Mouse (Mus musculus) limb, embryonic 13.5 days (tissue): ENCODE data around the gene Ssna1. TPM values are rescaled to one million over a fixed set of nuclear protein-coding genes. Genes with fewer than 3 reads are reported as not detected.

Source experiments
- ATAC-seq: fragments of 200-750 bp; cut with Nextera tagmentation; 2 replicates; pipeline ENCODE4 v1.8.0; 2017; ENCODE audit warnings: low read depth, moderate number of reproducible peaks, moderate TSS enrichment; ENCODE audit not compliant: low FRiP score
- H3K27ac ChIP-seq: fragments of 300-500 bp; sonication (generic); 2 replicates; pipeline ENCODE4 v1.5.1; 2015; ENCODE audit warnings: inconsistent platforms, mild to moderate bottlenecking, moderate library complexity
- H3K27me3 ChIP-seq: fragments of 300-500 bp; sonication (generic); 2 replicates; pipeline ENCODE4 v1.6.1; 2015; ENCODE audit warnings: mild to moderate bottlenecking, inconsistent platforms
- H3K36me3 ChIP-seq: fragments of 300-500 bp; sonication (generic); 2 replicates; pipeline ENCODE4 v1.6.1; 2015; ENCODE audit warnings: inconsistent platforms, mild to moderate bottlenecking, moderate library complexity
- H3K4me1 ChIP-seq: fragments of 300-500 bp; sonication (generic); 2 replicates; pipeline ENCODE4 v1.6.1; 2015; ENCODE audit warnings: inconsistent platforms
- H3K4me2 ChIP-seq: fragments of 300-500 bp; sonication (generic); replicated peaks from 2 replicates; pipeline ENCODE4 v1.6.1; 2015; ENCODE audit warnings: inconsistent platforms, mild to moderate bottlenecking, moderate library complexity
- H3K4me3 ChIP-seq: fragments of 300-500 bp; sonication (generic); 2 replicates; pipeline ENCODE4 v1.5.1; 2015; ENCODE audit warnings: moderate library complexity, mild to moderate bottlenecking, inconsistent platforms
- H3K9ac ChIP-seq: fragments of 300-500 bp; sonication (generic); 2 replicates; pipeline ENCODE4 v1.6.1; 2015; ENCODE audit warnings: mild to moderate bottlenecking, inconsistent platforms
- H3K9me3 ChIP-seq: fragments of 300-500 bp; sonication (generic); 2 replicates; pipeline ENCODE4 v1.6.1; 2016; ENCODE audit warnings: inconsistent platforms
- WGBS: fragments of 180-500 bp; shearing (Covaris S2); methylation state at CpG from one replicate; pipeline ENCODE4 v1.1.7; 2015; 5-methylcytosine and 5-hydroxymethylcytosine counted together
- polyA plus RNA-seq: library from polyadenylated mRNA; unstranded; fragments of >200 nt; fragmentation: Nextera tagmentation; extraction: Ambion mirVana; gene quantifications from 2 replicates; pipeline ENCODE4 v1.2.1, GENCODE M21; 2015

The Ssna1 gene
- polyA plus RNA-seq, 1 experiment from 2014 or later = 234 TPM

- Histone ChIP-seq H3K4me3 (no peak within 1 kb of the TSS), H3K36me3 (peaks cover 35% of the 10 kb centered on the region), H3K9me3 (no peaks in the 10 kb centered on the region), H3K9ac (no peak within 1 kb of the TSS), H3K27ac (no peak within 1 kb of the TSS), H3K4me2 (no peak within 1 kb of the TSS), H3K27me3 (peaks cover 73% of the 10 kb centered on the region), H3K4me1 (peaks cover 24% of the 10 kb centered on the region)
- WGBS = 88% methylated on average over 6 of the region's 6 CpGs
- no peak for ATAC-seq
Measured at GRCm38 (mm10) chr2:25287927-25288649, 15.8 kb upstream of the Ssna1 start, which contains the start of gene Tmem210. Gene Tmem210, plus strand, starts transcription at chr2:25288145.

GRCm38 (mm10) chr2:25286837-25287636, 14.8 kb upstream of the Ssna1 start:
- no peak overlapping the region for H3K4me2 ChIP-seq
- 51% methylated on average over 7 of the region's 7 CpGs for whole genome bisulfite sequencing
- H3K4me1 ChIP-seq = peaks cover 18% of the 10 kb centered on the region
- H3K27ac ChIP-seq = no peak overlapping the region
- H3K9me3 ChIP-seq = no peaks in the 10 kb centered on the region
- no peak overlapping the region for H3K9ac ChIP-seq
- H3K4me3 ChIP-seq = no peak overlapping the region
- peaks cover 45% of the 10 kb centered on the region for H3K36me3 ChIP-seq
- H3K27me3 ChIP-seq = peaks cover 62% of the 10 kb centered on the region
- no peak for ATAC-seq

- Histone ChIP-seq H3K27me3 (peaks cover 55% of the 10 kb centered on the region), H3K4me1 (peaks cover 16% of the 10 kb centered on the region; the same call in 1 of the 2 replicates), H3K27ac (no peak overlapping the region), H3K9me3 (no peaks in the 10 kb centered on the region), H3K36me3 (peaks cover 50% of the 10 kb centered on the region), H3K4me3 (no peak overlapping the region), H3K4me2 (no peak overlapping the region), H3K9ac (no peak overlapping the region)
- WGBS = 72% methylated on average over 1 of the region's 1 CpGs
- no peak for ATAC-seq
Measured at GRCm38 (mm10) chr2:25286314-25286713, 14.1 kb upstream of the Ssna1 start.

GRCm38 (mm10) chr2:25285551-25285950, 13.3 kb upstream of the Ssna1 start:
- no peak overlapping the region for H3K27ac ChIP-seq
- peaks cover 58% of the 10 kb centered on the region for H3K36me3 ChIP-seq
- no peak for ATAC-seq
- H3K27me3 ChIP-seq = peaks cover 47% of the 10 kb centered on the region
- WGBS = 89% methylated on average over 2 of the region's 2 CpGs
- H3K9ac ChIP-seq = no peak overlapping the region
- no peak overlapping the region for H3K4me3 ChIP-seq
- peaks cover 10% of the 10 kb centered on the region; the same call in 1 of the 2 replicates for H3K4me1 ChIP-seq
- no peaks in the 10 kb centered on the region for H3K9me3 ChIP-seq
- no peak overlapping the region for H3K4me2 ChIP-seq

GRCm38 (mm10) chr2:25278928-25279882, 7.0 kb upstream of the Ssna1 start:
- ATAC-seq = 0 out of 2 replicates have a peak, but pooled peaks have one; percentile 28
- no peak overlapping the region for H3K9ac ChIP-seq
- no peak overlapping the region for H3K4me2 ChIP-seq
- H3K9me3 ChIP-seq = no peaks in the 10 kb centered on the region
- H3K36me3 ChIP-seq = peaks cover 98% of the 10 kb centered on the region
- WGBS = 65% methylated on average over 13 of the region's 13 CpGs
- peaks cover 2% of the 10 kb centered on the region; the same call in 1 of the 2 replicates for H3K4me1 ChIP-seq
- no peak overlapping the region for H3K4me3 ChIP-seq
- no peak overlapping the region for H3K27ac ChIP-seq
- H3K27me3 ChIP-seq = no peaks in the 10 kb centered on the region

GRCm38 (mm10) chr2:25273010-25273409, 772 bp upstream of the Ssna1 start:
- Histone ChIP-seq H3K4me1 (peaks cover 28% of the 10 kb centered on the region), H3K27ac (no peak overlapping the region), H3K9me3 (no peaks in the 10 kb centered on the region), H3K9ac (peak overlapping the region; percentile 93), H3K4me3 (peak overlapping the region; percentile 94), H3K4me2 (peak overlapping the region; percentile 93), H3K27me3 (no peaks in the 10 kb centered on the region), H3K36me3 (peaks cover 75% of the 10 kb centered on the region)
- ATAC-seq = no peak
- WGBS = 39% methylated on average over 16 of the region's 16 CpGs

GRCm38 (mm10) chr2:25272515-25272914, 277 bp upstream of the Ssna1 start:
- H3K9me3 ChIP-seq = no peaks in the 10 kb centered on the region
- peak overlapping the region; percentile 94 for H3K4me3 ChIP-seq
- peaks cover 28% of the 10 kb centered on the region for H3K4me1 ChIP-seq
- WGBS = 0% methylated on average over 28 of the region's 29 CpGs
- peak; percentile 60 for ATAC-seq
- H3K4me2 ChIP-seq = peak overlapping the region; percentile 93
- H3K27me3 ChIP-seq = no peaks in the 10 kb centered on the region
- peaks cover 70% of the 10 kb centered on the region for H3K36me3 ChIP-seq
- H3K27ac ChIP-seq = no peak overlapping the region
- peak overlapping the region; percentile 93 for H3K9ac ChIP-seq

GRCm38 (mm10) chr2:25267746-25268309, 4.4 kb downstream of the Ssna1 start:
- ATAC-seq = no peak
- no peaks in the 10 kb centered on the region for H3K9me3 ChIP-seq
- H3K27ac ChIP-seq = no peak overlapping the region
- peaks cover 27% of the 10 kb centered on the region for H3K36me3 ChIP-seq
- WGBS = 75% methylated on average over 4 of the region's 4 CpGs
- H3K4me1 ChIP-seq = peaks cover 52% of the 10 kb centered on the region
- no peak overlapping the region for H3K4me2 ChIP-seq
- no peak overlapping the region for H3K9ac ChIP-seq
- no peak overlapping the region for H3K4me3 ChIP-seq
- peaks cover 22% of the 10 kb centered on the region for H3K27me3 ChIP-seq

- Histone ChIP-seq H3K27ac (no peak overlapping the region), H3K9ac (no peak overlapping the region), H3K4me2 (no peak overlapping the region), H3K4me1 (peaks cover 52% of the 10 kb centered on the region), H3K9me3 (no peaks in the 10 kb centered on the region), H3K36me3 (peaks cover 27% of the 10 kb centered on the region), H3K27me3 (peaks cover 22% of the 10 kb centered on the region), H3K4me3 (no peak overlapping the region)
- ATAC-seq = no peak
Measured at GRCm38 (mm10) chr2:25267241-25267640, 5.0 kb downstream of the Ssna1 start.

GRCm38 (mm10) chr2:25266720-25267119, 5.5 kb downstream of the Ssna1 start:
- Histone ChIP-seq H3K36me3 (peaks cover 27% of the 10 kb centered on the region), H3K4me2 (peak overlapping the region; percentile 99; the same call in 1 of the 2 replicates), H3K4me3 (no peak overlapping the region), H3K27ac (no peak overlapping the region), H3K4me1 (peaks cover 51% of the 10 kb centered on the region), H3K9me3 (no peaks in the 10 kb centered on the region), H3K9ac (no peak overlapping the region), H3K27me3 (peaks cover 22% of the 10 kb centered on the region)
- 59% methylated on average over 2 of the region's 2 CpGs for WGBS
- ATAC-seq = no peak

GRCm38 (mm10) chr2:25265897-25266656, 6.2 kb downstream of the Ssna1 start:
- 64% methylated on average over 6 of the region's 6 CpGs for WGBS
- H3K27ac ChIP-seq = no peak overlapping the region
- no peaks in the 10 kb centered on the region for H3K9me3 ChIP-seq
- no peak for ATAC-seq
- peak overlapping the region; percentile 99 for H3K4me2 ChIP-seq
- H3K36me3 ChIP-seq = peaks cover 27% of the 10 kb centered on the region
- H3K4me1 ChIP-seq = peaks cover 45% of the 10 kb centered on the region
- H3K4me3 ChIP-seq = no peak overlapping the region
- peaks cover 22% of the 10 kb centered on the region for H3K27me3 ChIP-seq
- H3K9ac ChIP-seq = no peak overlapping the region
